Comparison of ENCODE assay signal across 8 mouse cellular contexts in genomic region chr4:133583690-133584058, GRCm38 (mm10). TPM values are rescaled to one million over a fixed set of nuclear protein-coding genes. Genes with fewer than 3 reads are reported as not detected.
A peak's percentile ranks its signal among the peaks of the same experiment; 100 is the strongest.
DNase-seq lines count a peak whose midpoint lies in the region; ATAC-seq and TF ChIP-seq lines count a peak whose summit lies in the region.

No protein-coding gene starts in this region.

- peak overlapping the region; percentile 75 for H3K9ac ChIP-seq in forebrain, embryonic 12.5 days
- peak overlapping the region; percentile 64 for H3K9ac ChIP-seq in liver, embryonic 14.5 days (replicated peaks)

- peaks cover 66% of the 10 kb centered on the region for H3K36me3 ChIP-seq in heart, embryonic 10.5 days
- peaks cover 66% of the 10 kb centered on the region for H3K36me3 ChIP-seq in forebrain, embryonic 12.5 days (replicated peaks)
- no peaks in the 10 kb centered on the region; the same call in none of the 2 replicates for H3K36me3 ChIP-seq in liver, embryonic 14.5 days (replicated peaks; ENCODE audit: control insufficient read depth, insufficient read depth, low read depth)

- peak overlapping the region; percentile 99 for H3K4me3 ChIP-seq in heart, embryonic 10.5 days
- H3K4me3 ChIP-seq in forebrain, embryonic 12.5 days (replicated peaks): peak overlapping the region; percentile 87
- peak overlapping the region; percentile 72 to 82 for H3K4me3 ChIP-seq in liver, embryonic 14.5 days (ENCODE audit: insufficient read depth in 1 of 2, low read depth in 2 of 2, low read length in 2 of 2)

- peak; percentile 17 for ATAC-seq in CD4-positive, CD25-positive, alpha-beta regulatory T cell, adult 4 months
- peak; percentile 30; the same call in 1 of the 2 replicates for ATAC-seq in forebrain, embryonic 12.5 days (ENCODE audit: low FRiP score)
- peak; percentile 29; the same call in 1 of the 2 replicates for ATAC-seq in liver, embryonic 14.5 days (ENCODE audit: insufficient read depth)

- H3K27ac ChIP-seq in heart, embryonic 10.5 days: peak overlapping the region; percentile 90
- peak overlapping the region; percentile 57; the same call in 1 of the 2 replicates for H3K27ac ChIP-seq in forebrain, embryonic 12.5 days
- H3K27ac ChIP-seq in liver, embryonic 14.5 days: peak overlapping the region; percentile 11; the same call in 1 of the 2 replicates

- no peaks in the 10 kb centered on the region for H3K27me3 ChIP-seq in heart, embryonic 10.5 days (ENCODE audit: insufficient read depth, poor library complexity, severe bottlenecking)
- H3K27me3 ChIP-seq in forebrain, embryonic 12.5 days: no peaks in the 10 kb centered on the region
- no peaks in the 10 kb centered on the region for H3K27me3 ChIP-seq in liver, embryonic 14.5 days (ENCODE audit: control insufficient read depth, insufficient read depth, low read length)

- no peak for TF ChIP-seq CTCF in liver, embryonic 14.5 days (IDR thresholded peaks at IDR 0.05; ENCODE audit: low read depth)

- 53% methylated on average over 6 of the region's 6 CpGs for WGBS in heart, embryonic 10.5 days
- WGBS in forebrain, embryonic 12.5 days: 67% methylated on average over 6 of the region's 6 CpGs
- WGBS in liver, embryonic 14.5 days (ENCODE audit: insufficient replicate concordance): 45% methylated on average over 6 of the region's 6 CpGs

- no peaks in the 10 kb centered on the region for H3K9me3 ChIP-seq in heart, embryonic 10.5 days
- H3K9me3 ChIP-seq in forebrain, embryonic 12.5 days: no peaks in the 10 kb centered on the region
- no peaks in the 10 kb centered on the region for H3K9me3 ChIP-seq in liver, embryonic 14.5 days (ENCODE audit: control insufficient read depth, low read length)

- peaks cover 15% of the 10 kb centered on the region for H3K4me1 ChIP-seq in heart, embryonic 10.5 days
- peaks cover 16% of the 10 kb centered on the region for H3K4me1 ChIP-seq in forebrain, embryonic 12.5 days
- peaks cover 5 to 8% of the 10 kb centered on the region in 2 experiments; a peak in 3 of 4 replicates for H3K4me1 ChIP-seq in liver, embryonic 14.5 days (replicated peaks; ENCODE audit: control insufficient read depth in 2 of 2, insufficient read depth in 2 of 2, low read length in 1 of 2)

- H3K4me2 ChIP-seq in forebrain, embryonic 12.5 days: peak overlapping the region; percentile 100
- peak overlapping the region; percentile 82 for H3K4me2 ChIP-seq in liver, embryonic 14.5 days (ENCODE audit: low read depth)

- TF ChIP-seq EP300 in liver, embryonic 14.5 days (IDR thresholded peaks at IDR 0.05; ENCODE audit: low read depth): no peak

- intact Hi-C loops in heart, postnatal 25 days (cut with DNase I): no loop called here

- no peak for DNase-seq in heart, embryonic 10.5 days (ENCODE audit: low spot score)
- DNase-seq in heart, postnatal 25 days (ENCODE audit: low spot score): no peak
- no peak for DNase-seq in liver, embryonic 14.5 days (ENCODE audit: low read depth in 3 of 3, low spot score in 3 of 3)
- DNase-seq in retina, embryonic 14.5 days (ENCODE audit: low spot score): no peak
- DNase-seq in spleen, adult 18-20 months: no peak
- DNase-seq in spleen, postnatal 10 days (ENCODE audit: low spot score in 2 of 2): no peak

RNA-seq across cellular contexts. Expression of gene Gpn2, which starts 0.5 kb away (rescaled TPM):
- 18.2 and 22.1 TPM in 2 replicates for polyA plus RNA-seq in heart, embryonic 10.5 days (2016; fragmentation: Nextera tagmentation; extraction: Ambion mirVana)
- 1 to 10 TPM; 6.4 to 6.8 TPM for total RNA-seq in heart, postnatal 25 days (2021)
- polyA plus RNA-seq in CD4-positive, CD25-positive, alpha-beta regulatory T cell, adult 4 months (2017; shearing (Covaris generic)): 1 to 10 TPM; 6.3 to 8.3 TPM
- 26.0 and 26.6 TPM in 2 replicates for polyA plus RNA-seq in forebrain, embryonic 12.5 days (2016; fragmentation: Nextera tagmentation; extraction: Ambion mirVana)
- polyA plus RNA-seq in liver, embryonic 14.5 days (2012; rRNA removed): 15.2 and 17.6 TPM in 2 replicates
- polyA plus RNA-seq in liver, embryonic 14.5 days (2014; fragmentation: Nextera tagmentation; extraction: Ambion mirVana): 10.0 and 10.3 TPM in 2 replicates

RNA-seq across cellular contexts. Expression of gene Gpatch3, which starts 9.1 kb away (rescaled TPM):
- polyA plus RNA-seq in heart, embryonic 10.5 days (2016; fragmentation: Nextera tagmentation; extraction: Ambion mirVana): 7.1 and 9.6 TPM in 2 replicates
- 1 to 10 TPM; 4.7 to 5.3 TPM for total RNA-seq in heart, postnatal 25 days (2021)
- 1 to 10 TPM in 1 of 2 experiments, under 1 TPM in 1; 0.51 to 1.4 TPM for polyA plus RNA-seq in CD4-positive, CD25-positive, alpha-beta regulatory T cell, adult 4 months (2017; shearing (Covaris generic))
- polyA plus RNA-seq in forebrain, embryonic 12.5 days (2016; fragmentation: Nextera tagmentation; extraction: Ambion mirVana): 8.7 and 9.8 TPM in 2 replicates
- polyA plus RNA-seq in liver, embryonic 14.5 days (2012; rRNA removed): 1.9 and 3.1 TPM in 2 replicates
- 3.1 and 4.6 TPM in 2 replicates for polyA plus RNA-seq in liver, embryonic 14.5 days (2014; fragmentation: Nextera tagmentation; extraction: Ambion mirVana)

RNA-seq across cellular contexts. Expression of gene Sfn, which starts 18.3 kb away (rescaled TPM):
- 4.3 and 12.9 TPM in 2 replicates for polyA plus RNA-seq in heart, embryonic 10.5 days (2016; fragmentation: Nextera tagmentation; extraction: Ambion mirVana)
- 1 to 10 TPM; 1.5 TPM for total RNA-seq in heart, postnatal 25 days (2021)
- polyA plus RNA-seq in CD4-positive, CD25-positive, alpha-beta regulatory T cell, adult 4 months (2017; shearing (Covaris generic)): 10 to 100 TPM; 24.7 to 29.7 TPM
- polyA plus RNA-seq in forebrain, embryonic 12.5 days (2016; fragmentation: Nextera tagmentation; extraction: Ambion mirVana): 3.9 and 6.8 TPM in 2 replicates
- 0.45 and 0.52 TPM in 2 replicates for polyA plus RNA-seq in liver, embryonic 14.5 days (2012; rRNA removed)
- 0.10 and 0.35 TPM in 2 replicates for polyA plus RNA-seq in liver, embryonic 14.5 days (2014; fragmentation: Nextera tagmentation; extraction: Ambion mirVana)

RNA-seq across cellular contexts. Expression of gene Nr0b2, which starts 30.5 kb away (rescaled TPM):
- polyA plus RNA-seq in heart, embryonic 10.5 days (2016; fragmentation: Nextera tagmentation; extraction: Ambion mirVana): 4.9 and 8.9 TPM in 2 replicates
- 10 to 100 TPM; 18.1 to 20.0 TPM for total RNA-seq in heart, postnatal 25 days (2021)
- under 1 TPM in 1 of 2 experiments, not detected in 1; 0.28 TPM for polyA plus RNA-seq in CD4-positive, CD25-positive, alpha-beta regulatory T cell, adult 4 months (2017; shearing (Covaris generic))
- not detected in 2 replicates for polyA plus RNA-seq in forebrain, embryonic 12.5 days (2016; fragmentation: Nextera tagmentation; extraction: Ambion mirVana)
- polyA plus RNA-seq in liver, embryonic 14.5 days (2012; rRNA removed): 0.38 and 0.48 TPM in 2 replicates
- 0.77 and 0.85 TPM in 2 replicates for polyA plus RNA-seq in liver, embryonic 14.5 days (2014; fragmentation: Nextera tagmentation; extraction: Ambion mirVana)

RNA-seq across cellular contexts. Expression of gene Nudc, which starts 37.9 kb away (rescaled TPM):
- 328 and 420 TPM in 2 replicates for polyA plus RNA-seq in heart, embryonic 10.5 days (2016; fragmentation: Nextera tagmentation; extraction: Ambion mirVana)
- total RNA-seq in heart, postnatal 25 days (2021): 10 to 100 TPM; 66.9 to 67.9 TPM
- polyA plus RNA-seq in CD4-positive, CD25-positive, alpha-beta regulatory T cell, adult 4 months (2017; shearing (Covaris generic)): 10 to 100 TPM; 29.9 to 34.3 TPM
- 393 and 406 TPM in 2 replicates for polyA plus RNA-seq in forebrain, embryonic 12.5 days (2016; fragmentation: Nextera tagmentation; extraction: Ambion mirVana)
- 64.5 and 124 TPM in 2 replicates for polyA plus RNA-seq in liver, embryonic 14.5 days (2012; rRNA removed)
- 88.2 and 101 TPM in 2 replicates for polyA plus RNA-seq in liver, embryonic 14.5 days (2014; fragmentation: Nextera tagmentation; extraction: Ambion mirVana)

Comparison
In these comparisons a context has a peak if more than half of its experiments do, and no peak if none do; other contexts are left out.
1. H3K27ac ChIP-seq: peak in every context shown above with its lines; median percentile 90 in heart, embryonic 10.5 days; 57 in forebrain, embryonic 12.5 days; 11 in liver, embryonic 14.5 days.